9 mouse cellular contexts compared by ENCODE assay signal in genomic region chr10:52704101-52705051, GRCm38 (mm10). TPM values are rescaled to one million over a fixed set of nuclear protein-coding genes. Genes with fewer than 3 reads are reported as not detected.
DNase-seq lines count a peak whose midpoint lies in the region; ATAC-seq and TF ChIP-seq lines count a peak whose summit lies in the region.
"Had no signal": no experiment of that assay in that cellular context is flagged by ENCODE, and none has a peak within 500 bp of the region (broad histone marks: within the 10 kb centered on the region; RNA-seq: fewer than 3 reads in every experiment).

No protein-coding gene starts in this region.

- no peaks in the 10 kb centered on the region for H3K4me1 ChIP-seq in intestine, postnatal 0 days (replicated peaks; ENCODE audit: control insufficient read depth, insufficient read depth, low read length)
- peaks cover 21% of the 10 kb centered on the region for H3K4me1 ChIP-seq in limb, embryonic 15.5 days

- H3K4me2 ChIP-seq in intestine, postnatal 0 days (replicated peaks; ENCODE audit: low read depth): peak overlapping the region; percentile 69
- peak overlapping the region; percentile 79 for H3K4me2 ChIP-seq in limb, embryonic 15.5 days

- no peaks in the 10 kb centered on the region for H3K36me3 ChIP-seq in intestine, postnatal 0 days (ENCODE audit: control insufficient read depth, insufficient read depth)
- H3K36me3 ChIP-seq in limb, embryonic 15.5 days: no peaks in the 10 kb centered on the region

- peak; percentile 51 to 52 for DNase-seq in left cerebral cortex, adult 18-20 months (ENCODE audit: low spot score in 2 of 2)
- DNase-seq in left cerebral cortex, adult 11 months (ENCODE audit: low spot score): no peak
- peak; percentile 7 for DNase-seq in cerebellum, adult 9-11 months
- DNase-seq in frontal cortex, postnatal 10 days (ENCODE audit: low spot score in 2 of 2): peak; percentile 50 to 55
- DNase-seq in retina, embryonic 14.5 days (ENCODE audit: low spot score): peak; percentile 68

- no peak for TF ChIP-seq CTCF in intestine, postnatal 0 days (IDR thresholded peaks at IDR 0.05; ENCODE audit: low read depth)

- H3K4me3 ChIP-seq in intestine, postnatal 0 days (ENCODE audit: low read depth, low read length): peak overlapping the region; percentile 29
- peak overlapping the region; percentile 34 for H3K4me3 ChIP-seq in limb, embryonic 15.5 days

- 0 out of 2 replicates have a peak overlapping the region, but pooled peaks have one; percentile 7 for H3K9ac ChIP-seq in intestine, postnatal 0 days (ENCODE audit: low read depth, low read length)
- H3K9ac ChIP-seq in limb, embryonic 15.5 days: no peak overlapping the region

- no peaks in the 10 kb centered on the region for H3K9me3 ChIP-seq in intestine, postnatal 0 days (ENCODE audit: control insufficient read depth)
- H3K9me3 ChIP-seq in limb, embryonic 15.5 days: no peaks in the 10 kb centered on the region

- peak; percentile 22; the same call in 1 of the 2 replicates for ATAC-seq in intestine, postnatal 0 days
- ATAC-seq in limb, embryonic 15.5 days (ENCODE audit: insufficient number of reproducible peaks, low FRiP score, low TSS enrichment, low read depth): peak; percentile 85
- no peak for ATAC-seq in megakaryocyte-erythroid progenitor cell, adult 5-6 weeks (replicated peaks; ENCODE audit: low FRiP score, low TSS enrichment, poor library complexity, severe bottlenecking)

- H3K27ac ChIP-seq in intestine, postnatal 0 days (ENCODE audit: low read depth, low read length): no peak overlapping the region
- H3K27ac ChIP-seq in limb, embryonic 15.5 days: peak overlapping the region; percentile 59

- WGBS in intestine, postnatal 0 days: 9% methylated on average over 31 of the region's 31 CpGs
- WGBS in limb, embryonic 15.5 days: 4% methylated on average over 31 of the region's 31 CpGs

- H3K27me3 ChIP-seq in intestine, postnatal 0 days (replicated peaks; ENCODE audit: control insufficient read depth, insufficient read depth, low read length): no peaks in the 10 kb centered on the region
- H3K27me3 ChIP-seq in limb, embryonic 15.5 days: no peaks in the 10 kb centered on the region

RNA-seq across cellular contexts. Expression of gene Slc35f1, which starts 14.0 kb away (rescaled TPM):
- 10 to 100 TPM; 45.5 to 52.8 TPM for total RNA-seq in left cerebral cortex, adult 18-20 months (2021)
- polyA plus RNA-seq in intestine, postnatal 0 days (2015; fragmentation: Nextera tagmentation; extraction: Ambion mirVana): 1.1 and 1.2 TPM in 2 replicates
- polyA plus RNA-seq in limb, embryonic 15.5 days (2015; fragmentation: Nextera tagmentation; extraction: Ambion mirVana): 5.0 and 5.4 TPM in 2 replicates
- not detected in 2 replicates for total RNA-seq in megakaryocyte-erythroid progenitor cell, adult 5-6 weeks (2014; fragmentation: Nextera tagmentation)
- not detected in 2 replicates for total RNA-seq in megakaryocyte-erythroid progenitor cell, adult 5-6 weeks (2017)
- total RNA-seq: neutrophil, adult 5-6 weeks had no signal

Comparison
In these comparisons a context has a peak if more than half of its experiments do, and no peak if none do; other contexts are left out.
1. RNA of gene Slc35f1, which starts 14.0 kb away (total RNA-seq): 45.5 to 52.8 TPM in left cerebral cortex, adult 18-20 months; not detected in megakaryocyte-erythroid progenitor cell, adult 5-6 weeks; every median in the first group is over 10 times any median in the second.